Mouse (Mus musculus) kidney, postnatal 25 days (tissue): ENCODE data around the gene Erbb3.

ENCODE experiments used
- DNase-seq, 2 experiments: peaks; one replicate each; pipeline ENCODE4 v3.0.0; 2021; ENCODE audit warnings: mixed read lengths in 2 of 2

Gene Erbb3

DNA sequence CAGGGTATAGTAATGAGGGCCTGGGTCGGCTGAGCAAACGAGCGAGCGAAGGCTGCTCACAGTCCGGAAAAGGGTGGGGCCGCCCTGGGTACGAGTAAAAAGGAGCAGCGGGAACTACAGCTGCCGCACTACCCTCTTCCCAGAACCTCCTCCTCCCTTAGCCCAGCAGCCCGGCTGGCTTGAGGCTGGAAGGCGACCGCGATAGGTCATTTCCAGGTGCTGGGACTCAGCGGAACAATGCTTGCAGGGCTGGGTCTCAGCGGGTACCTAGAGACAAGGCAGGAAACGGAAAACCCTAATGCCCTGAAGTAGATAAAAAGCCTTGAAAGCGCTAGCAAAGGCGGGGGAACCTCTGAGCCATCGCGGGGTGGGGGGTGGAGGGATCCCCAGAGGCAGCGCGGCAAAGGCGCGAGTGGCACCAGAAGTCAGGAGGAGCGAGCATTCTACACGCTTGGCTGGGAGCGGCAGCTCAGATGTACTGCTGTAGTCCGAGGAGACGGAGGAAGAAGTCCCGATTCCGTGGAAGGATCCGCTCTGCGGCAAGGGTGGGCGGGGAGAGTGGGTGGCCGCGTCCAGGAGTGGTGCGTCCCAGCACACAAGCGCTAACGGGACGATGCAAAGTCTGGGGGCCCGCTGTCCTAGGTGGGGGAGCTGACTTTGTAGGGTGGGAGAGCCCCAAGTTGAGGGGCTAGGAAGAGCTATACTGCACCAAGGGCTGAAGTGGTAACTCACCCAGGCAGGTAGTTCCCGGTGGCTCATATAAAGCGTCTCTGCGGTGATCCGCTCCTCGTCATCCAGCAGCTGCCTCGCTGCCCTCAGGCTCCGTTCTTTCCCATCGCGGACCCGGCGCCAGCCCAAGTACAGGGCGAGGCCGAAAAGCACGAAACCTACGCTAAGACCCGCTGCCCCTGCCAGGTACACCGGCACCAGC lies 64.5 kb downstream of the Erbb3 start:
- DNase-seq = peak; percentile 54 to 77

DNA sequence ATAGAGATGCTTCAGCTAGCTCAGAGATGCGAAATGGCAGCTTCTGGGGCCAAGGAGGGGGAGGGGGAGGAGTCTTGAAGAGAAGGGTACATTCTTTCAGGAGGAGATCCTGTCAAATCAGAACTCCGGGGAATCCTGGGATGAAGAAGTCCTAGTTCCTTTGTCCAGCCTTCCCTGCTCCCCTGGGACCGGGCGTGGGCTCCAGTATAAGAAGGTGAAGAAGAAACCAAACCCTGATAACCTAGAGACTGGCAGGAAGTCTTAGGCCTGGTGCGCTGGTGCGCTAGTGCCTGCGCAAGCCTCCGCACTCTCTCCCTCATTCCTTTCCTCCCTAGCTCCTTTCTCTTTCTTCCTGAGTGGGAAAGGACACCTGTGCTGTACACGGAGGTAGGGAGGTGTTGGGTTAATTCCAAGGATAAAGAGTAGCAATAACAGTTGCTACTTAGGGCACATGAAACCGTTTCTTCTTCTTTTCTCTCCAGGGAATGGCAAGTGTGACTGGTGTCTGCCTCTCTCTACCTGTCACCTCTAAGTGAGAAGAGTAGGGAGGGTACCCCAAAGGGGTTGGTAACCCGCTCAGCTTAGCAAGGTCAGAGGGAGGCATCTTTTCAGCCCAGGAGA lies 65.2 kb downstream of the Erbb3 start:
- peak in 1 of 2 experiments; percentile 32 for DNase-seq

DNA sequence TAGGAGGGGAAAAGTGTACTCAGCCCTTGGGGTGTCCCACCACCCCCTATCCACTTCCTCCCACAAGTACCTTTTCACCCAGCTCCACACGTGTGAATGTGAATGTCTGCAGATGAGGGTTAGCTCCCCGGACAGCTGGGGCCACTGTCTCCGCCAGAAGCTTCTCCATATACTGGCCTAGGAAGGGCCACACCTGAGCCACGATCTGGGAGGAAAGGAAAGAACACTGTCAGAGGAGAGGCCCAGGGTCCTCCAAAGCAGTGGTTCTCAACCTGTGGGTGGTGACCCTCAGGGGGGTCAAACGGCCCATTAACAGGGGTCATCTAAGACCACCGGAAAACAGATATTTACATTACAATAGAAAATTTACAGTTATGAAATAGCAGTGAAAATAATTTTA lies 67.1 kb downstream of the Erbb3 start:
- no peak for DNase-seq

DNA sequence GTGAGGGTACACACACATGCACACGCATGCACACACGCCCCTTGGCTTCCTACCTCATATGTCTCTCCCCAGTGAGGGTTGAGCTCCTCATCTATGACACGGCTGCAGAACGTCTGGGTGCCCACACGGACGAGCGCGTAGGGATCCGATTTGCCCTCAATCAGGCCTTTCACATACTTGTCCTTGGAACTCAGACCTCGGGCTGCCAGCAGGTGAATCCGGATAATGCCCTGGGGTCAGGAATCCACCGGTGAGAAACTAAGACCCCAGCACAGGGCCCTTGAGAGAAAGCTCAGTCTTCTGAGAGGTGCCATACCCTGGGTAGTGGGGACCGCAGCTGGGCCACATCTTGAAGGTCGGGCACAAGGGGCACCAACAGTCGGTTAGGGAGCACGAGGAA lies 68.9 kb downstream of the Erbb3 start:
- no peak for DNase-seq

DNA sequence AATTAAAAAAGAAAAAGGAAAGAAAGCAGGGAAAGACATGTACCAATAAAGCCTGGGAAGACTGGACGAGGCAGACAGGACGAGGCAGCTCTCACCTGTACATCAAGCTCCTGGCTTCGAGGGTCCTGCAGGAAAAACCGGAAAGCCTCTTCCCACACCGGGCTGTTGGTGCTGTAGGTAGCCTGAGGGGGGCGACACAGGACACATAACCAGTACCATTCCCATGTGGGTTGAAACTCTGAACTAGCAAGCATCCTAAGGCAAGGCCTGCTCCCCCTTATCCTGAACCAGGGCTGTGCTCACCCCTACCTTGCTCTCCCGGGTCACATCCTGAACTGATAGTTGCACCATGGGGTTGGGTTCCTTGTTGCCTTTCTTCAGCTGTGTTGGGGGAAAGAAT lies 70.6 kb downstream of the Erbb3 start:
- peak; percentile 49 to 67 for DNase-seq
